Mouse (Mus musculus) CH12.LX (cell line): ENCODE data around the gene Oaz1.

Source experiments
- CTCF ChIP-seq, 2 experiments: IDR thresholded peaks in 1 of 2; conservative IDR thresholded peaks in 1 of 2; 2 replicates each; pipeline ENCODE4 v1.5.1; 2011 to 2012; ENCODE audit warnings: low read depth in 2 of 2, low read length in 2 of 2, improper control_type of control experiment in 1 of 2, inconsistent platforms in 1 of 2, mild to moderate bottlenecking in 1 of 2, moderate library complexity in 1 of 2
- EP300 ChIP-seq: IDR thresholded peaks from 2 replicates; pipeline ENCODE4 v1.6.1; 2011; ENCODE audit warnings: low read length, improper control_type of control experiment
- POLR2A ChIP-seq: IDR thresholded peaks from 2 replicates; pipeline ENCODE4 v1.6.1; 2011; ENCODE audit warnings: low read depth, mild to moderate bottlenecking, improper control_type of control experiment, low read length
- SIN3A ChIP-seq: IDR thresholded peaks from 2 replicates; pipeline ENCODE4 v1.6.1; 2012; ENCODE audit warnings: low read length, improper control_type of control experiment, inconsistent platforms
- ZC3H11A ChIP-seq: IDR thresholded peaks from 2 replicates; pipeline ENCODE4 v1.6.1; 2012; ENCODE audit warnings: low read depth, mild to moderate bottlenecking, inconsistent platforms, low read length, improper control_type of control experiment

- TF ChIP-seq ZC3H11A (no peak), POLR2A (no peak), SIN3A (no peak), EP300 (no peak), CTCF (conservative IDR thresholded peaks at IDR 0.05 in 1 of 2, IDR thresholded peaks at IDR 0.05 in 1 of 2; ENCODE audit: low read depth in 2 of 2, low read length in 2 of 2) (no peak)
Observed at GRCm38 (mm10) chr10:80839848-80840247, 13.4 kb downstream of the Oaz1 start.
